Mouse (Mus musculus) lung, embryonic 14.5 days (tissue): ENCODE measurements around the gene Kcnq5. TPM values are rescaled to one million over a fixed set of nuclear protein-coding genes. Genes with fewer than 3 reads are reported as not detected.

Source experiments
- ATAC-seq: fragments of 200-750 bp; cut with Nextera tagmentation; 2 replicates; pipeline ENCODE4 v1.8.0; 2017; ENCODE audit warnings: mild to moderate bottlenecking, moderate TSS enrichment, moderate library complexity; ENCODE audit not compliant: insufficient read depth
- DNase-seq: peaks from one replicate; pipeline ENCODE4 v3.0.0-alpha.2; 2015
- H3K27ac ChIP-seq: fragments of 300-500 bp; sonication (generic); 2 replicates; pipeline ENCODE4 v1.5.1; 2014; ENCODE audit warnings: low read depth, mild to moderate bottlenecking, moderate library complexity
- H3K27me3 ChIP-seq: fragments of 300-500 bp; sonication (generic); 2 replicates; pipeline ENCODE4 v1.6.1; 2014; ENCODE audit warnings: low read length, control low read depth; ENCODE audit not compliant: insufficient read depth
- H3K36me3 ChIP-seq: fragments of 300-500 bp; sonication (generic); 2 replicates; pipeline ENCODE4 v1.6.1; 2014; ENCODE audit warnings: control low read depth; ENCODE audit not compliant: insufficient read depth
- H3K4me1 ChIP-seq: fragments of 300-500 bp; sonication (generic); 2 replicates; pipeline ENCODE4 v1.6.1; 2014; ENCODE audit warnings: antibody characterized with exemption, control low read depth; ENCODE audit not compliant: insufficient read depth
- H3K4me2 ChIP-seq: fragments of 300-500 bp; sonication (generic); 2 replicates; pipeline ENCODE4 v1.6.1; 2014; ENCODE audit warnings: mild to moderate bottlenecking
- H3K4me3 ChIP-seq: fragments of 300-500 bp; sonication (generic); 2 replicates; pipeline ENCODE4 v1.5.1; 2014; ENCODE audit warnings: low read depth, low read length
- H3K9ac ChIP-seq: fragments of 300-500 bp; sonication (generic); 2 replicates; pipeline ENCODE4 v1.6.1; 2014
- H3K9me3 ChIP-seq: fragments of 300-500 bp; sonication (generic); 2 replicates; pipeline ENCODE4 v1.6.1; 2016; ENCODE audit warnings: low read depth, low read length, control low read depth
- CTCF ChIP-seq: IDR thresholded peaks from 2 replicates; pipeline ENCODE4 v1.5.1; 2016; ENCODE audit warnings: antibody characterized with exemption, low read depth
- WGBS: fragments of 180-500 bp; shearing (Covaris S2); extraction: QIAGEN DNeasy Blood & Tissue Kit; methylation state at CpG from one replicate; pipeline ENCODE4 v1.1.7; 2014; 5-methylcytosine and 5-hydroxymethylcytosine counted together
- polyA plus RNA-seq: library from polyadenylated mRNA; unstranded; fragments of >200 nt; fragmentation: Nextera tagmentation; extraction: Ambion mirVana; gene quantifications from 2 replicates; pipeline ENCODE4 v1.2.1, GENCODE M21; 2014

Kcnq5 gene
- polyA plus RNA-seq, 1 experiment from 2014 or later: 3.1 TPM

- no peaks in the 10 kb centered on the region for H3K9me3 ChIP-seq
- no peak overlapping the region for H3K27ac ChIP-seq
- H3K36me3 ChIP-seq: no peaks in the 10 kb centered on the region
- no peak overlapping the region for H3K9ac ChIP-seq
- no peaks in the 10 kb centered on the region for H3K4me1 ChIP-seq
- ATAC-seq (no peak), DNase-seq (no peak)
- no peak for TF ChIP-seq CTCF
- WGBS: 81% methylated on average over 3 of the region's 3 CpGs
- H3K27me3 ChIP-seq: no peaks in the 10 kb centered on the region
- no peak overlapping the region for H3K4me3 ChIP-seq
- H3K4me2 ChIP-seq: no peak overlapping the region
These were observed 473.1 kb downstream of the Kcnq5 start for GRCm38 (mm10) chr1:21488645-21489044.

DNA sequence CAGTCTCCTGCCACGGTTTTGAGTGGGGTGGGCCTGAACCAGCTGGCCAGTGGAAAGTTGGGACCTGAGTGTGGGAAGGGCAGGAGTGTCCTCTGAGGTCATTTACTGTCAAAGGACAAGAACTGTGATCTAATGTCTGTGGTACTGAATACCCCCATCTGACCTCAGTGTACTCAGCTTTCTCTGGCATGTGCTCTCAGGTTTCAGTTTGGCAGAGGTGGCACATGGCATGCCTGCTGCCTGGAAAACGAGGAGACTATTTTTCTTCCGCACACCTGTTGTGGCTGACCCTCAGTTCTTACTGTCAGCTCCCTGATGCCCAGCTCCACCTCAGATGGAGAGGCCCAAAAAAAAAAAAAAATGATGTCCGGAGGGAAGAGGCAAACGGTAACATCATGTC lies 475.5 kb downstream of the Kcnq5 start:
- 34% methylated on average over 5 of the region's 5 CpGs for WGBS
- H3K27me3 ChIP-seq: no peaks in the 10 kb centered on the region
- no peaks in the 10 kb centered on the region for H3K4me1 ChIP-seq
- H3K36me3 ChIP-seq: no peaks in the 10 kb centered on the region
- ATAC-seq: no peak
- TF ChIP-seq CTCF: no peak
- H3K9ac ChIP-seq: no peak overlapping the region
- no peak overlapping the region for H3K4me3 ChIP-seq
- no peaks in the 10 kb centered on the region for H3K9me3 ChIP-seq
- no peak overlapping the region for H3K4me2 ChIP-seq
- H3K27ac ChIP-seq: no peak overlapping the region
- DNase-seq: no peak

- TF ChIP-seq CTCF: no peak
These were observed 492.4 kb downstream of the Kcnq5 start for GRCm38 (mm10) chr1:21469311-21469710.

DNA sequence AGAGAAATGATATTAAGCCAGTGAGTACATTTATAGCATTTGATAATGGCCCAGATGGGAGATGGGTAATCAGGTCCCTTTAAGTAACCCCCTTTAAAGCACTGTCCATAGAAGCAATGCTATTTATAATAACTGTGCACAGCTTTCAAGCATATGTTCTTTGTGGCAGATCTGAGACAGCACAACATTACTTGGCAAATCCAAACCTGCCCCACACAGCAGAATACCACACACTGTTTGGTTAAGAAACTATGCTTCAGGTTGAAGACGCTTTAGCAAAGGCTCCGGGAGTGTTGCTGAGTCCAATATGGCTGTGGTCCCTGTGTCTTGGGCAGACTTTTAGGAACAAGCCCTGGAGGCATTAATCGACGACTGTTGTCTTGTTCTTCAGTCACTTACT lies 495.3 kb downstream of the Kcnq5 start:
- Histone ChIP-seq H3K4me1 (no peaks in the 10 kb centered on the region), H3K27me3 (no peaks in the 10 kb centered on the region), H3K9ac (no peak overlapping the region), H3K27ac (no peak overlapping the region), H3K36me3 (no peaks in the 10 kb centered on the region), H3K9me3 (no peaks in the 10 kb centered on the region), H3K4me3 (no peak overlapping the region), H3K4me2 (no peak overlapping the region)
- DNase-seq (no peak), ATAC-seq (no peak)
- TF ChIP-seq CTCF: no peak
- 88% methylated on average over 4 of the region's 4 CpGs for WGBS

More at GRCm38 (mm10) chr1:21469311-21469710, 492.4 kb downstream of the Kcnq5 start:
- no peak for ATAC-seq
- no peak overlapping the region for H3K4me3 ChIP-seq
- H3K36me3 ChIP-seq: no peaks in the 10 kb centered on the region
- DNase-seq: no peak
- no peak overlapping the region for H3K4me2 ChIP-seq
- no peaks in the 10 kb centered on the region for H3K4me1 ChIP-seq
- H3K27ac ChIP-seq: no peak overlapping the region
- no peaks in the 10 kb centered on the region for H3K9me3 ChIP-seq
- no peak overlapping the region for H3K9ac ChIP-seq
- H3K27me3 ChIP-seq: no peaks in the 10 kb centered on the region
- 80% methylated on average over 6 of the region's 6 CpGs for WGBS

DNA sequence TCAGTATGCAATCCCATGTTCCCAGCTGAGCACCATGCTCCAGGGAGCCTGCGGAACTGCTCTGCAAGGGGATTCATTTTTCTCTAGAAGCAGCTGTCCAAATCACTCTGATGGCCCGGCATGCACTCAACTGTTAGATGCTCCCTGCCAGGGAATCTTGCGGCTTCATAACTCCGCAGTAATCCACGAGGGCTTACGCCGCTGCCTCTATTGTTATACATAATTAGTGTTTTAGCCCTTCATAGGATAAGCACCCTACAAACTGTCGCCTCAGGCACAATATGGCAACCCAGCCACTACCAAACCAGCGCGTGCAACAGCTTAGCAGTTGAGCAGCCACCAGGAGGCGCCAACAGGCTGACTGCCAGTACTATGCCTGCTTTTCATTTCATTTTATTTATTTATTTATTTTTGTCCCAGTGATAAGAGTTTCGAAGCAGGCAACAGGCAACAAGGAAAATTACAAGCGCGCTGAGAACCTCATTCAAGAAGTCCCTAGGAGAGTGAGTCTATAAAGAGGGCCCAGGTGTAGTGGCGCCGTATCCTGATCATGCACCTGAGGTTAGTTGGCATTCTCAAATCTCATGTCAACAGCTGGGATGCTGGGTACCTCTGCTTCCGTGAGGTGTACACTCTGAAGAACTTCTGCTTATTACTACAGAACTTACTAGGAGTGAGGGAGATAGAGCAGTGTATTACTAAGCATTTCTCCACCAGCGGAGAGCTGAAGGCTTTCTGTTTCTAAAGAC lies 500.6 kb downstream of the Kcnq5 start:
- no peak overlapping the region for H3K4me3 ChIP-seq
- ATAC-seq (no peak), DNase-seq (peak; percentile 76)
- H3K4me1 ChIP-seq: no peaks in the 10 kb centered on the region
- no peak overlapping the region for H3K27ac ChIP-seq
- H3K9ac ChIP-seq: no peak overlapping the region
- peak; percentile 75 for TF ChIP-seq CTCF
- H3K9me3 ChIP-seq: no peaks in the 10 kb centered on the region
- 71% methylated on average over 18 of the region's 18 CpGs for WGBS
- H3K36me3 ChIP-seq: no peaks in the 10 kb centered on the region
- H3K4me2 ChIP-seq: no peak overlapping the region
- H3K27me3 ChIP-seq: no peaks in the 10 kb centered on the region

DNA sequence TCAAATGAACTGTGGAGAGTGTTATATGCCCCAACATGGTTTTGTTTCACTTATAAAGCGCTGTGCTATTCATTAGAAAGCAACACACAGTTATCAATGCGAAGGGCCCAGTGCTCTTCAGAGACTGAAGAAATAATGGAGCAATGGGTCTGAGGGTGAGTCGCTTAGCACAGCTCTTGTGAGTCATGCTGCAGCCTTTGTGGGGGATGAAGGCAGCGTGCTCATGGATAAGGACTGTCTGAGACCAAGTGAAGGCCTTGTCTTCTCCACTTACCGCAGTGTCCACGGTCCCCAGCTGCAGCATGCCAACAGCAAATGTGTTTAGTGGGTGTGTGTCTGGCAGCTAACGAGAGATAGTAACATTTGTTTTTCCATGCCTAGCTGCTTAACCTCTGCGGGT lies 503.2 kb downstream of the Kcnq5 start:
- Histone ChIP-seq H3K27me3 (no peaks in the 10 kb centered on the region), H3K4me2 (no peak overlapping the region), H3K9me3 (no peaks in the 10 kb centered on the region), H3K9ac (no peak overlapping the region), H3K36me3 (no peaks in the 10 kb centered on the region), H3K4me1 (no peaks in the 10 kb centered on the region), H3K27ac (no peak overlapping the region), H3K4me3 (no peak overlapping the region)
- WGBS: 42% methylated on average over 8 of the region's 8 CpGs
- DNase-seq: no peak
- no peak for ATAC-seq
- no peak for TF ChIP-seq CTCF

DNA sequence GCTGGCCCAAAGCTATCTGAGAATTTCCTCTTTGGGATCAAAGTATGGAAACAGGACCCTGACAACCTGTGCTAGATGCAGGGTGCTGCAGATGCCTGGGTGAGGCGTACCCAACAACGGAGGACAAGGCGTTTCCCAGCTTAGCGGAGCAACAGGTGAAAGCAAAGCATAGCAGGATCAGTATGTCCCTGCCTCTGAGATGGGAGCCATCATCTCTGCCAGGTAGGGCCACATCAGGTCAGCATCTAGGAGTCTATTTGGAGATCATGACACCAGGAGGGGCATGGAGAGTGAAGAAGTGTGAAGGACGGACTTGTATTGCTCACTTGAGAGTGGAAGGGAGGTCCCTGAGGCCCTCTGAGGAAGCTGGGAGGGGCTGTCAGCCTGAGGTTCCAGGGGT lies 505.8 kb downstream of the Kcnq5 start:
- peak; percentile 21; the same call in 1 of the 2 replicates for ATAC-seq
- 77% methylated on average over 5 of the region's 5 CpGs for WGBS
- no peak for TF ChIP-seq CTCF

More for the DNA sequence above, 505.8 kb downstream of the Kcnq5 start:
- H3K27ac ChIP-seq: no peak overlapping the region
- no peak overlapping the region for H3K4me3 ChIP-seq
- H3K4me2 ChIP-seq: no peak overlapping the region
- H3K4me1 ChIP-seq: no peaks in the 10 kb centered on the region
- H3K27me3 ChIP-seq: no peaks in the 10 kb centered on the region
- no peaks in the 10 kb centered on the region for H3K9me3 ChIP-seq
- H3K9ac ChIP-seq: no peak overlapping the region
- DNase-seq: no peak
- H3K36me3 ChIP-seq: no peaks in the 10 kb centered on the region
